Mouse (Mus musculus): Measurements from ENCODE around the gene Tlr9.

Tlr9 gene

DNA sequence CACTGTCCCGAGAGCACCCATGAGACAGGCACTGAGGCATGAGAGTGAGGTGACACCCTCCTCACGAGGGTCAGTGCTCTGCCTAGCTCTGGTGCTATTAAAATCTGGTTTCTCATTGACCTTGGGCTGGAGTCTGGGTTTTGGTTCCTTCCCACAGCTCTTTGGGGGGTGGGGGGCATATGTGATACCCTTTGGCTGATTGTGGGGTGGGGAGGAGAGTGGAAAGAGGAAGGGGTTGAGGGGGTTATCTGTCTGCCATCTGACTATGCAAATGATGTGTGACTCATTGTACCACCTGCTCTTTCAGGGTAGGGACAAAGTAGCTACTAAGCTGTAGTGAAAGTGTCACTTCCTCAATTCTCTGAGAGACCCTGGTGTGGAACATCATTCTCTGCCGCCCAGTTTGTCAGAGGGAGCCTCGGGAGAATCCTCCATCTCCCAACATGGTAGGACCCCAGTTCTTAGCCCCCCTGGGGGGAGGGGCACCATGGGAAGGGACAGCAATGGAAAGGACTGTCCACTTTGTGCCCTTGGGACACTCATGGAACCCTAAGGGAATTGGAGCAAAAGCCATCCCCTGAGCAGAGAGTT is at the start of gene Tlr9:
Gene Tlr9 (plus strand): TSS at position 338 of the 591 bp plus-strand sequence.
- no peak for DNase-seq (ENCODE audit: low read depth, low spot score)

GRCm38 (mm10) chr9:106173363-106173762 is 49.0 kb upstream of the Tlr9 start:
- DNase-seq (ENCODE audit: low read depth, low spot score): no peak

DNA sequence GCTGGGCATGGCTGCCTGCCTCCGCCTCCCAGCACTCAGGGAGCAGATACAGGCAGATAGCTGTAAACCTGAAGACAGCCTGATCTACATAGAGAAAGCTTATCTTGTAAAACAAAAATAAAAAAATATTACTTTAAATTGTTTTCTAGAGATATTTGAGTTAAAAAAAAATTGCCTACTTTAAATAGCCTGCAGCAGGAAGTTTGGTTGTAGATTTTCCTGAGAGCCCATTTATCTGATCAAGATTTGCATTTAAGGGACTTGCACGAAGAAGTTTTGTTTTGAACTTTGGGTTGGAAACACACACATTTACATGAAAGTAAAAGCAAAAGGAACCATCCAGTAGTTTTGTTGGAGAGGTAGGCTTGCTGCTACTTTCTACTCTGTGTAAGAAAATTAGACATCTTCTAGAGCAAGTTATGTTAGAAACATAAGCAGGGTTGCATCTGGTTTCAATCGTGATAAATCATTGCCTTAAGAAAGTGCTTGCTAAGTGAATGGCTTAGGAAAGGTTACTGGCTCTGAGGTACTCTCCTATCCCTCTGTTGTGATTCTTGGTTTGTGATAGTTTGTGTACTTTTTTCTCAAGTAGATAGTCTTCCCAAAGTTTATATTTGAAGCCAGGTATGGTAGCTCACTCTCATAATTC is 46.7 kb upstream of the Tlr9 start:
- no peak for DNase-seq (ENCODE audit: low read depth, low spot score)

DNA sequence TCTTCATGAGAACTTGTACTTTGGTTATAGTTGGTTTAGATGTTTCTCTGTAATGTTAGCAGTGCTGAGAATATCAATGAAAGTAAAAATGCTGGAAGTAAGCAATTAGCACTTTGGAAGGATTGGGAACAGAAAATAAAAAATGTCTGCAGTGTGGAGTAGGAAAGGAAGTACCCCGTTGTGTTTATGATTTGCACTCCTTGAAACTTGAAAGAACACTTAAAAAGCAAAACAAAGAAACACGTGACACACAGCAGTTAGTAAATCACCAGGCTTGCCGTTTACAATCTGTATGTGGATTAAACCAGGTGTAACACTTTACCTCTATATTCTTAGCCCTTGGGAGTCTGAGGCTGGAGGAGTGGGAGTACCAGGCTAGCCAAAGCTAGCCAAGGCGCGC is 45.6 kb upstream of the Tlr9 start:
- DNase-seq (ENCODE audit: low read depth, low spot score): no peak

GRCm38 (mm10) chr9:106177799-106178198 is 44.6 kb upstream of the Tlr9 start:
- DNase-seq (ENCODE audit: low read depth, low spot score): no peak

- DNase-seq (ENCODE audit: low read depth, low spot score): no peak
Observed at GRCm38 (mm10) chr9:106179454-106179853, 42.9 kb upstream of the Tlr9 start.

DNA sequence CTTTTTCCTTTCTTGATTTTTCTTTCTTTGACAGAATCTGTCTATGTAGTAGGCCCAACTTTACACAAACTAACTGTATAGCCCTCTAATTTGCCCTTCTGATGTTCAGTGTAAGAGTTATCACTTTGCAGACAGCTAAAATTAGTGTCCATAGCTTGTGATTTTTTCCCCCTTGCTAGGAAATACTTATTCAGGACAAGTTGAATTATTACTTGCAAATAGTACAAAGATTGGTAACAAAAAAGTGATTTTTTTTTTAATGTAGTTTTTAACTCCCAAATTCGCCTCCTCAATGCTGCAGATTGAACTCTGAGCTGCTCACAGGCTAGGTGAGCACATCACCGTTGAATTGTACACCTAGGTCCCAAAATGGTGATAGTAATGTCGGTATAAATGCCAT is 42.4 kb upstream of the Tlr9 start:
- DNase-seq (ENCODE audit: low read depth, low spot score): no peak

DNA sequence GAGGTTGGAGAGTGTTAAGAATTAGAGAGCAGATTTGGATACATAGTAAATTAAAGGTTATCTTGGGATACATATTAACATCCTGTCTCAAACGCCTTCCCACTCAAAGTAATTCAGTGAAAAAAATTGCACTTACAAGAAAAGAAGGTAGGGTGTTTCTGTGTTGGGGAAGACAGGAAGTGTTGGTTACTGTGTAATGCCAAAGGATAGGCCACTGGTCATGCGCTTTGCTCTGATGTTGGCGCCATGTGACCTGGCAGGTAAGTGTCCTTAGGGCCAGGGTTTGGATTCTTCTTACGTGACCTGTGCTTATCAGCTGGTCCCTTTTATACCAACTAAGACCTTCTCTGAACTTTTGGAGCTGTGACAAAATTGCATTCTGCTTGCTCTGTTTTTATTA is 40.3 kb upstream of the Tlr9 start:
- no peak for DNase-seq (ENCODE audit: low read depth, low spot score)

DNA sequence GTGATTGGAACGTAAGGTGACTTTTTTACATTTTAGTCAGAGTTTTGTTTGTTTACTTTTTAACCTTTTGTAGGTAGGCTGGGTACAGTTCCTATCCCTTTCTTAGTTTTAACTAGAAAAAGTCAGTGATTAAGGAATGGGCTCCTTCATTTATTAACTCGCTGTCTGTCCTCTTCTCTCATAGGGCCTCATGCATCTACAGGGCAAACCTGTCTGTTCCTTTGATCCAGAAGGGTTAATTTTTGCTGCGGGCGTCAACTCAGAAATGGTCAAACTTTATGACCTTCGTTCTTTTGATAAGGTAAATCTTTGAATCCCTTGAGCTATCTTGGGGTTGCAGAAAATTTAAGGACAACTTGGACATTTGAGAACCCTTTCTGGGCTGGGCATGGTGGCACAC is 38.4 kb upstream of the Tlr9 start:
- DNase-seq (ENCODE audit: low read depth, low spot score): no peak

- no peak for DNase-seq (ENCODE audit: low read depth, low spot score)
Observed at GRCm38 (mm10) chr9:106191355-106191754, 31.0 kb upstream of the Tlr9 start.

- no peak for DNase-seq (ENCODE audit: low read depth, low spot score)
Observed at GRCm38 (mm10) chr9:106192024-106192423, 30.4 kb upstream of the Tlr9 start.

DNA sequence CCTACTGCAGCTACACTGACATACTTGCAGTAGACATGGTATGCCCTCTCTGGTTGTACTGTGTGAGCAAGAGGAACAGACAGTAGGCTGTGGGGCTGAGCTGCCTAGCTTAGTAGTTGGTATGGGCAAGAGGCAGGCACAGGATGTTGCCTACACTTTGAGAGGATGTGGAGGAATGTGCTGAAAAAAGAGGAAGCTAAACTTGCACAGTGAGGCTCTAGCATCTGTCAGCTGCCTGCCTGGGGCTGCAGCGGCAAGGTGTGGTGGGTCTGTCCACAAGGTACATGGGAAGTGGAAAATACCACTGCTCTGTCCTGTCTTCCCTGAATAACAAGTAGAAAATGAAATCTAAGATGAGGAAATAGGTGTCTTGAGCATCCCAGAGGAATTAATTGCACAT is 29.4 kb upstream of the Tlr9 start:
- no peak for DNase-seq (ENCODE audit: low read depth, low spot score)

DNA sequence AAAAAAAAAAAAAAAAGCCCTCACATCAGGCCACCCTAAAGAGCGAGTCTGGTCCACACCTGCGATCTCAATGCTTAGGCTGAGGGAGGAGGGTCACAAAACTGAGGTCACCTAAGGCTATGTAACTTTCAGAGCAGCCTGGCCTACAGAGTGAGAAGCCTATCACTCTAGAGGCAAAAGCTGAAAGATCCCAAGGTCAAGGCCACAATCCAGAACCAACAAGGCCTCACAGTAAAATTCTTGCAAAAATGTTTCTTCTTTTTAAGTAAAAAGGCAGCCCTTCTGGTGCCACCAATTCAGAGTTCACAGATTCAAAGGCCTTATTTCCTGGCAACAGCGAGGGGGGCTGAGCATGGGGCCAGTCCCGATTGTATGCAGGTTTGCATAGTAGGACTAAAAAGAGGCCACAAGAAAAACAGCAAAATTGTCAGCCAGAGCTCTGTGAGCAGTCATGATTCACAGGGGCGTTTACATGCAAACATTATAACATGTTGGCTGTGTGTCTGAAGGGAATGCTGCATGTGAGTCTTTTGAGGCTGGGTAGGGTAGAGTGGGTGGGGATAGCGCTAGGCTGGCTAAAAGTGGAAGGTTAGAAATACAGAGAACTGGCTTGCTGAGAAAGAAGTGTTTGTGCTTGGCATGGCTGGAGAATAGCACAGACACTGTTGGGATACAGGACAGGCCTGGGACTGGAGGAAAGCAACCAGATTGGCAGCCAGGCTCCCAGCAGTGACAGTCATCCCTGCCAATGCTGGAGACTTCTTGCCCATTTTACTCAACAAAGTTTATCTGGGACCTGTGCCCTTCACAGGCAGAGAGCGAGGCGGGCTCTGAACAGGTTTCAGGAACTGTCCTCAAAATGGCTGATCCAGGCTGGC is 28.2 kb upstream of the Tlr9 start:
- DNase-seq (ENCODE audit: low read depth, low spot score): no peak

GRCm38 (mm10) chr9:106195693-106196092 is 26.7 kb upstream of the Tlr9 start:
- DNase-seq (ENCODE audit: low read depth, low spot score): no peak

DNA sequence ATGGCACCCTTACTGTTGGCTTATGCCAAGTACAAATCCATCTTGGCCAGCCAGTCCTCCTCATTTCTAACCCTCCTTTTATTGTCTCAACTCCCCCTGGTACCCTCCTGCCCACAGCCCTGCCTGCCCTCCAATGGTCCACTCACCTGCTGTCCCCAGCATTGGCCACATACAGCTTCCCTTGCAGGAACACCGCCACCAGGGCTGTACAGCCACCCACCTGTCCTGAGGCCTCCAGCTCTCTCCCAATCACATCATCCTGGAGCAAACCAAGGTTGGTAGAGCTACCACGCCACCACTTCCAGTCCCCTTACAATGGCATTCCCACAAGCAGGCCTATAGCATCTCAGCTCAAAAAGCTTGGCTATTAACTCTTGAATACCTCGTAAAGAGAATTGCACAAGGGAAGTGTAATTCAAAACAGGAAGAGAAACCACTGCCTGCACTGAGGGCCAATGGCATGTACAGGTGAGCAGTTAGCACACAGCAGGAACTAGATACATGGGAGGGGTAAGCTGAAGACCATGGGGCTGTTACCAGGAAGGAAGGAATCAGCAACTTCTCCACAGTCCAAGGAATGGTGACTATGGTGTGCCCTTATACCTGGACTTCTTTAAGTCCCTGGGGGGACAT is 25.2 kb upstream of the Tlr9 start:
- DNase-seq (ENCODE audit: low read depth, low spot score): no peak

DNA sequence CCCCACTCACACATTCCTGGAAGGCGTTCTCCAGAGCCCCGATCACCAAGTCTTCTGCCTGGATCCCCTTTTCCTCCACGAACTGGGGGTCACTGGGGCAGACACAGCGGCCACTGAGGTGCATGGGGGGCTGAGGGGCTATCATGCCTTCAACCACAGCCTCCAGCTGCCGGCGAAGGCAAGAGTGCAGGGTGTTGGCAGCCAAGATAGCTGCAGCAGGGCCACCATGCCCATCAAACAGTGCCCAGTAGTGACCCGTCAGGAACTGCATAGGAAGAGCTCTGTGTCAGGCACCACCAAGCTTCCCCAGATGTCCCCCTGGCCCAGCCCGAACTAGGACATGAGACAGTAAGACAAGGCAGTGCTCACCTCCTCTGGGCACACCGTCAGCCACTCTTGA is 24.7 kb upstream of the Tlr9 start:
- no peak for DNase-seq (ENCODE audit: low read depth, low spot score)

GRCm38 (mm10) chr9:106198962-106199458 is 23.4 kb upstream of the Tlr9 start:
- DNase-seq (ENCODE audit: low read depth, low spot score): no peak

DNA sequence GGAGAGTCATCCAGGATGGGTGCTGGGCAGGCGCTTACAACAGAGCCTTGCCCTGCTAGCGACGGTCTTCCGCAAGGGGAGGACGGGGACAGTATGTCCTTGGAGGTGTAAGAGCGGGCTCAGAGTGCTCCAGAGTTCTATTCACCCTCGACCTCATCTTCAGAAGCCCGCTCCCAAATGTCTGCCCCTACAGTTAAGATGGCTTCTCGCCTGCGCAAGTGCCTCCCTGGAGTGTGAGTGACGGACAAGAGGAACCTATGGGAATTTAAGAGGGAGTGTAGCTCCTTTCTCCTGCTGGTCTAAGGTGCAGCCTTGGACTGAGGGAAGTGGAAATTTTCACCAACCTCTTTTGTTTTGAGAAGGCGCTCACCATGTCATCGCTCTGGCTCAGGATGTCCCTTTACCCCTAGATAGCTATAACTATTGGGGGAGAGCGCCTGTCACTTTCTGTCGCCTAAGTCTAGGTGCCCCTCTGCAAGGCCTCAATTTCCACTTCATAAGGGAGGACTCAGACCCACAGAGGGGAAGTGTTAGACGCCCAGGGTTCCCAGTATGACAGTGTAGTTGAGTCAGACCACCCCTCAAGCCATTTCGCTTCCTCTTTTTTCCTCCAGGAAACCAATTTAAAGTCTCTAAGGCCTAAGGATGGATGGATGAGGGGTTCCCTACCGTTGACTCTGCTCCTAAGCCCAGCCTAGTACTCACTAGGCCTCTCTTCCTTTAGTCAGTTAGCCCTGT is 22.7 kb upstream of the Tlr9 start, which contains the start of gene Ppm1m:
Gene Ppm1m (minus strand): TSS at position 212 of the 738 bp plus-strand sequence.
- DNase-seq (ENCODE audit: low read depth, low spot score): no peak

DNA sequence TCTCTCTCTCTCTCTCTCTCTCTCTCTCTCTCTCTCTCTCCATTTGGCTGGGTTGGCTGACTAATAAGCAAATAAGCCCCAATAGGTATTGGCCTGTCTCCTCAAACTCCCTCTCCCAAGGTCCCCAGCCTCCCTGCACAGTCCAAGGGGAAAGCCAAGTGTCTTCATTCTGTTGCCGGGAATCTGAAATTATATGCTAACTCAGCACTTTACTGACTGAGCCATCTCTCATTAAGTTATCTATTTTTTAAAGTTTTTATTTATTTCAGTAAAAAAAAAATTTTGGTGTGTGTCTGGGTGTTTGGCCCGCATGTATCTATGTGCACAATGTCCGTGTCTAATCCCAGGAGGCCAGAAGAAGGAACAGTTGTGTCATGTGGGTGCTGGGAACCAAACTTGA is 20.5 kb upstream of the Tlr9 start:
- DNase-seq (ENCODE audit: low read depth, low spot score): no peak

DNA sequence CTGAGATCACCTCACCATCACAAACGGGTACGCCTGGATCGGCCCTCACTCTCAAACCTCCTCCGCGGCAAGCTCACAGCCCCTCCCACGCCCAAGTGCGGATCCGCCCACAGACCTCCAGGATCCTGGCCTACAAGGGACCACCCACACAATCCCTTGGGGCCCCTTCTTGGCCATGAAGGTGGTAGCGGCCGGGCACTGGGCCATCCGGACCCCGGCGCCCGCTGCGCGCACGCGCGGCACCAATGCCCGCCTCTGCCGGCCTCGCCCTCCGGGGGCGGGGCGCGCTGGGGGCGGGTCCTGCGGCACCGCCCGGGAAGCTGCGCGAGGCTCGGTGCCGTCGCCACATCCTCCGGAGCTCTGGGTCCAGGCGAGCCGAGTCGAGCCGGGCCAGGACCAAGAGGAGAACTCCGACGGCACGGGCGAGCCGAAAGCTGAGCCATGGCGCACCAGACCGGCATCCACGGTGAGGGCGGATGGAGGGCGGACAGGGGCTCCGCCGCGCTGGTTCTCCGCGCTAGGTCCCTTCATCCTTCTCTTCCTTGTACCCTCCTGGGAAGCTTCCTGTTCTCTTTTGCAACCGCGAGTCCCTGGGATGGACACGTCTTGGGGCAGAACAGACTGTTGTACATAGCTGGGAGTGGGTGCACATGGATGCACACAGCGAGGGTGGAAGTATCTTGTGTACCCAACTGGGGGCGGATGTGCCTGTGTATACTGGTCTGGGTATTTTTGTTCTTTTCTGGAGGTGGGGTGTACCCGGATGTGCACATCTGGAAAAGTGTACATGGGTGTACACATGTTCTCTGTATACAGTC is 19.4 kb upstream of the Tlr9 start, which contains the start of gene Twf2:
Gene Twf2 (plus strand): TSS at position 290 of the 818 bp plus-strand sequence.
- DNase-seq (ENCODE audit: low read depth, low spot score): peak; percentile 70

All from brain, embryonic 18.5 days (tissue).